Mouse (Mus musculus): ENCODE results near the gene AW551984. TPM values are rescaled to one million over a fixed set of nuclear protein-coding genes. Genes with fewer than 3 reads are reported as not detected.

The AW551984 gene
- not detected in 2 replicates for total RNA-seq (2012; rRNA removed)
- not detected for polyA plus RNA-seq (2012; ENCODE audit: insufficient read depth in 1 of 2, insufficient read length in 2 of 2, low read depth in 1 of 2, low replicate concordance in 2 of 2, missing spikeins in 1 of 2)

DNA sequence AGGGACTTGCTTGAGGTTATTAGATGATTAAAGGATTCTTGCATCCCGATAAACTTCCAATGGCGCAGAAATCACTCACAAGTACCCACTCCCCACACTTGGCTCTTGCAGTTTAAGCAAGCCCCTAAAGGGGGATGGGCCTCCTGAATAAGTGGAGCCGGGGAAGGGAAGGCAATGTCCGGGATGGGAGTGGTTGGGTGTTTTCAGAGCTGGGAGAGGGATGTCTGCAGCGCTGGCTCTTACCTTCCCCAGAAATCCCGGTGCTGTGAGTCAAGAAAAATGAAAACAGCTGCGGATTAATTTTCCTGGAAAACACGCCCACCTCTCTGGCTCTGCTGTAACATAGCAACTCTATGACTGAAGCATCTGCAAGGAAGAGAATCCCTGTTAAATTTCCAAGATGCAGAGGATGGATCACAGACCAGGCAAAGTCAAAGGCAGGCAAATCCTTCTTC lies at the start of gene AW551984:
AW551984 (minus strand) TSS at position 405 of the 455 bp plus-strand sequence.
- H3K27ac ChIP-seq (ENCODE audit: control insufficient read depth, low read depth, low read length): no peak within 1 kb of the TSS
- no peak for DNase-seq (ENCODE audit: low read depth, low spot score)
- H3K36me3 ChIP-seq (ENCODE audit: control insufficient read depth in 1 of 2, insufficient read depth in 2 of 2, low read length in 2 of 2): no peaks in the 10 kb centered on the region
- no peak within 1 kb of the TSS for H3K9ac ChIP-seq (ENCODE audit: control insufficient read depth, low read depth, low read length, poor library complexity, severe bottlenecking)
- TF ChIP-seq HCFC1 (IDR thresholded peaks at IDR 0.05; ENCODE audit: low read depth, low read length) (no peak), RCOR1 (IDR thresholded peaks at IDR 0.05; ENCODE audit: low read depth, low read length) (no peak), KAT2A (conservative IDR thresholded peaks at IDR 0.05; ENCODE audit: low read depth, low read length) (no peak), SMC3 (IDR thresholded peaks at IDR 0.05; ENCODE audit: low read depth, low read length) (no peak), GABPA (IDR thresholded peaks at IDR 0.05; ENCODE audit: low read depth, low read length) (no peak), ELF1 (IDR thresholded peaks at IDR 0.05; ENCODE audit: low read depth, low read length) (no peak), ZNF384 (IDR thresholded peaks at IDR 0.05; ENCODE audit: low read depth, low read length) (no peak), POLR2AphosphoS2 (IDR thresholded peaks at IDR 0.05; ENCODE audit: low read length) (no peak), MXI1 (IDR thresholded peaks at IDR 0.05; ENCODE audit: low read depth, low read length) (no peak), CHD1 (IDR thresholded peaks at IDR 0.05; ENCODE audit: low read depth, low read length) (no peak), POLR2A (IDR thresholded peaks at IDR 0.05; ENCODE audit: control insufficient read depth in 1 of 2, insufficient read depth in 1 of 2, low read depth in 1 of 2, low read length in 2 of 2, poor library complexity in 1 of 2) (no peak), USF1 (IDR thresholded peaks at IDR 0.05; ENCODE audit: low read depth, low read length) (no peak), ZKSCAN1 (IDR thresholded peaks at IDR 0.05; ENCODE audit: low read depth, low read length) (no peak), CHD2 (IDR thresholded peaks at IDR 0.05; ENCODE audit: low read length) (no peak), MYC (IDR thresholded peaks at IDR 0.05; ENCODE audit: low read depth, low read length) (no peak), MEF2A (IDR thresholded peaks at IDR 0.05; ENCODE audit: extremely low read depth, insufficient replicate concordance, low read depth, low read length, poor library complexity, severe bottlenecking) (no peak), RAD21 (IDR thresholded peaks at IDR 0.05; ENCODE audit: low read depth, low read length) (no peak)
- H3K79me2 ChIP-seq (ENCODE audit: control insufficient read depth, insufficient read depth, low read length, poor library complexity): no peaks in the 10 kb centered on the region
- no peaks in the 10 kb centered on the region for H3K27me3 ChIP-seq (ENCODE audit: control insufficient read depth in 1 of 2, insufficient read depth in 2 of 2, low read length in 2 of 2)
- H3K4me1 ChIP-seq (ENCODE audit: control insufficient read depth in 1 of 2, insufficient read depth in 2 of 2, low read length in 2 of 2): no peaks in the 10 kb centered on the region
- H3K9me3 ChIP-seq (replicated peaks; ENCODE audit: insufficient read depth, low read length): no peaks in the 10 kb centered on the region
- H3K4me3 ChIP-seq (ENCODE audit: control insufficient read depth in 1 of 2, insufficient read depth in 1 of 2, low read depth in 2 of 2, low read length in 2 of 2): no peak within 1 kb of the TSS

DNA sequence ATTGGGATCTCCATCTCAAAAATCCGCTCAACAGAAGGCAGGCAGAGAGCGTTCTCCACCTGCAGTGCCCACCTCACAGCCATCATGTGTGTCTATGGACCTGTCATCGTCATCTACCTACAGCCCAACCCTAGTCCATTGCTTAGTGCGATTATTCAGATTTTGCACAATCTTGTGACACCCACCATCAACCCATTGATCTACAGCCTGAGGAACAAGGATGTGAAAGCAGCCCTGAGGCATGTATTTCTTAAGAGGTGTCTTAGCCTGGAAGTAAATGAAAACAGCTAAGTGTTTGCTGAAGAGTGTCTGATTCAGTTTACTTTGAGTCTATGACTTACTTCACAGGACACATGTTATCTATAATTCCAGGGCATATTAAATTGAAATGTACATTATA lies 43.2 kb upstream of the AW551984 start:
- Histone ChIP-seq H3K79me2 (ENCODE audit: control insufficient read depth, insufficient read depth, low read length, poor library complexity) (no peaks in the 10 kb centered on the region), H3K36me3 (ENCODE audit: control insufficient read depth in 1 of 2, insufficient read depth in 2 of 2, low read length in 2 of 2) (no peaks in the 10 kb centered on the region), H3K9ac (ENCODE audit: control insufficient read depth, low read depth, low read length, poor library complexity, severe bottlenecking) (no peak overlapping the region), H3K27ac (ENCODE audit: control insufficient read depth, low read depth, low read length) (no peak overlapping the region), H3K9me3 (replicated peaks; ENCODE audit: insufficient read depth, low read length) (no peaks in the 10 kb centered on the region), H3K4me1 (ENCODE audit: control insufficient read depth in 1 of 2, insufficient read depth in 2 of 2, low read length in 2 of 2) (no peaks in the 10 kb centered on the region), H3K27me3 (ENCODE audit: control insufficient read depth in 1 of 2, insufficient read depth in 2 of 2, low read length in 2 of 2) (no peaks in the 10 kb centered on the region), H3K4me3 (ENCODE audit: control insufficient read depth in 1 of 2, insufficient read depth in 1 of 2, low read depth in 2 of 2, low read length in 2 of 2) (no peak overlapping the region)
- no peak for DNase-seq (ENCODE audit: low read depth, low spot score)
- TF ChIP-seq TBP (IDR thresholded peaks at IDR 0.05; ENCODE audit: low read depth, low read length) (no peak), USF1 (IDR thresholded peaks at IDR 0.05; ENCODE audit: low read depth, low read length) (no peak), MYC (IDR thresholded peaks at IDR 0.05; ENCODE audit: low read depth, low read length) (no peak), JUND (IDR thresholded peaks at IDR 0.05; ENCODE audit: low read depth, low read length) (no peak)

All from MEL (cell line).